Comparison of ENCODE assay signal across 26 mouse cellular contexts in the genomic region with DNA sequence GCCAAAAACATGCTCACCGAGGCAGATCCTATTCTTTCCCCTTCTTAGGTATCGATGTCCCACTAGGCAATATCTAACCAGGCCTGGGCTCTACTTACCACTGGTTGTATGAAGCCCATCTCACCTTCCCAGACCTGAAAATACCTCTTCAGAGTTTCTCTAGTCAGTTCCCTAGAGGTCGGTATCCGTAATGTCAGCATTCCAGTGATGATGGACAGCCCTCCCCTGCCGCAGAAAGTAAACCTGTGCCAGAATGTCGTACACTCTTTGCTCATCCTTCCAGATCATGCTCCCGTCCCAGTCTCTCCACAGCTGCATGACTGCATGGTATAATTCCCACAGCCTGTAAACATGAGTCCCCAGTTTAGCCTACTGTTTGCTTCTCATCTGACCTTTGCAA. TPM values are rescaled to one million over a fixed set of nuclear protein-coding genes. Genes with fewer than 3 reads are reported as not detected.
A peak's percentile ranks its signal among the peaks of the same experiment; 100 is the strongest.
DNase-seq lines count a peak whose midpoint lies in the region; ATAC-seq and TF ChIP-seq lines count a peak whose summit lies in the region.
"Had no signal": no experiment of that assay in that cellular context is flagged by ENCODE, and none has a peak within 500 bp of the region (broad histone marks: within the 10 kb centered on the region; RNA-seq: fewer than 3 reads in every experiment).

No protein-coding gene starts in this region.

- no peak overlapping the region for H3K4me3 ChIP-seq in ES-Bruce4 (ENCODE audit: low read depth, low read length)
- H3K4me3 ChIP-seq: embryonic facial prominence, embryonic 10.5 days; embryonic facial prominence, embryonic 12.5 days; forebrain, embryonic 13.5 days; forebrain, embryonic 15.5 days had no signal

- DNase-seq in heart, adult 11 months: peak; percentile 71
- no peak for DNase-seq in heart, postnatal 4 days
- DNase-seq in R1 (ENCODE audit: low read depth, low spot score): peak; percentile 62
- DNase-seq: adrenal gland, adult 8-10 months; adrenal gland, postnatal 14 days; adrenal gland, postnatal 36 days; B cell, adult 2 months; cerebellum, adult 11 months; cerebellum, adult 18-20 months; cerebellum, adult 8-10 months; cerebellum, adult 9-11 months; cerebellum, postnatal 14 days; cerebellum, postnatal 36 days; forebrain, postnatal 0 days had no signal

- H3K27ac ChIP-seq in ES-Bruce4 (ENCODE audit: insufficient read depth, low read length): peak overlapping the region; percentile 80
- H3K27ac ChIP-seq: embryonic facial prominence, embryonic 10.5 days; embryonic facial prominence, embryonic 12.5 days; forebrain, embryonic 13.5 days; forebrain, embryonic 15.5 days had no signal

- no peaks in the 10 kb centered on the region for H3K36me3 ChIP-seq in ES-Bruce4 (ENCODE audit: control insufficient read depth, insufficient read depth, low read length, poor library complexity, severe bottlenecking)
- H3K36me3 ChIP-seq: embryonic facial prominence, embryonic 10.5 days; embryonic facial prominence, embryonic 12.5 days; forebrain, embryonic 15.5 days; G1E had no signal

- TF ChIP-seq CTCF in ES-Bruce4 (IDR thresholded peaks at IDR 0.05; ENCODE audit: low read depth, low read length): no peak

- no peak for ATAC-seq in cerebellum, adult (ENCODE audit: insufficient number of reproducible peaks, low FRiP score, low TSS enrichment)
- ATAC-seq in granulocyte monocyte progenitor cell, adult 5-6 weeks (replicated peaks; ENCODE audit: poor library complexity, severe bottlenecking): no peak
- ATAC-seq: activated CD4-positive, CD25-positive, alpha-beta regulatory T cell, adult 4 months; CD4-positive, CD25-positive, alpha-beta regulatory T cell, adult 4 months; forebrain, embryonic 13.5 days; forebrain, embryonic 15.5 days; forebrain, postnatal 0 days; Patski had no signal

- H3K9ac ChIP-seq in ES-Bruce4 (ENCODE audit: low read depth, poor library complexity, severe bottlenecking): no peak overlapping the region
- H3K9ac ChIP-seq: embryonic facial prominence, embryonic 12.5 days; forebrain, embryonic 13.5 days; forebrain, embryonic 15.5 days; forebrain, postnatal 0 days had no signal

- no peaks in the 10 kb centered on the region for H3K9me3 ChIP-seq in ES-Bruce4 (replicated peaks; ENCODE audit: control insufficient read depth, insufficient read depth, low read length, poor library complexity, severe bottlenecking)
- H3K9me3 ChIP-seq: embryonic facial prominence, embryonic 10.5 days; embryonic facial prominence, embryonic 12.5 days; forebrain, embryonic 13.5 days; forebrain, embryonic 15.5 days; G1E had no signal

- H3K27me3 ChIP-seq in ES-Bruce4 (ENCODE audit: control insufficient read depth, insufficient read depth, low read length, poor library complexity, severe bottlenecking): no peaks in the 10 kb centered on the region
- H3K27me3 ChIP-seq: CH12.LX; embryonic facial prominence, embryonic 12.5 days; forebrain, embryonic 13.5 days; forebrain, embryonic 15.5 days had no signal

- no peak for TF ChIP-seq POLR2A in ES-Bruce4 (IDR thresholded peaks at IDR 0.05; ENCODE audit: insufficient read depth, low read length)

- TF ChIP-seq EP300 in ES-Bruce4 (IDR thresholded peaks at IDR 0.05; ENCODE audit: insufficient read depth, low read depth, low read length): no peak

- peaks cover 5% of the 10 kb centered on the region for H3K4me1 ChIP-seq in ES-Bruce4 (ENCODE audit: control insufficient read depth, insufficient read depth, low read length)
- H3K4me1 ChIP-seq: embryonic facial prominence, embryonic 10.5 days; embryonic facial prominence, embryonic 12.5 days; forebrain, embryonic 13.5 days; forebrain, embryonic 15.5 days had no signal

RNA-seq across cellular contexts. Expression of gene Rel, which starts 32.4 kb away (rescaled TPM):
- total RNA-seq in heart, postnatal 4 days (2021): 10 to 100 TPM in 1 of 2 experiments, 1 to 10 TPM in 1; 9.9 to 10.6 TPM
- polyA plus RNA-seq in ES-Bruce4 (2011; ENCODE audit: insufficient read depth, insufficient read length, low read depth, missing spikeins): 2.3 and 2.6 TPM in 2 replicates
- total RNA-seq in granulocyte monocyte progenitor cell, adult 5-6 weeks (2014; fragmentation: Nextera tagmentation): 15.1 and 18.5 TPM in 2 replicates
- 9.8 and 10.0 TPM in 2 replicates for total RNA-seq in granulocyte monocyte progenitor cell, adult 5-6 weeks (2017)
